Mouse (Mus musculus): ENCODE measurements around the gene Rgs6.

Gene Rgs6

DNA sequence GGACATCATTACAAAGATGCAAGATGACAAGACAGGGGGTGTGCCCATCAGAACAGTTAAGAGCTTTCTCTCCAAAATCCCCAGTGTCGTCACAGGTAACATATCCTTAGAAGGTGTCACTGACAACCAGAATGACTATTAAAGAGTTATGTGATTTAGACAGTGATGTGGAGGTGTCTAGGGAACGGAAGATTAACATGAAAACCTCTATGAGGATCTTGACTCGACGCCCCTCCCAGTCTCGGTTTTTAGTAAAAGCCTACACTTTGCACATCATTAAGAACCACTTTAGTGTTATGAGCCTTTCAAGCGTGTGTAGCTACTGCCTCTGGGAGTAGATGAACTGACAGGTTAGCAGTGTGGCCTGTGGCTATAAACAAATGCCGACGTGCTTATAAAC is 397.2 kb downstream of the Rgs6 start:
- no peak for DNase-seq

DNA sequence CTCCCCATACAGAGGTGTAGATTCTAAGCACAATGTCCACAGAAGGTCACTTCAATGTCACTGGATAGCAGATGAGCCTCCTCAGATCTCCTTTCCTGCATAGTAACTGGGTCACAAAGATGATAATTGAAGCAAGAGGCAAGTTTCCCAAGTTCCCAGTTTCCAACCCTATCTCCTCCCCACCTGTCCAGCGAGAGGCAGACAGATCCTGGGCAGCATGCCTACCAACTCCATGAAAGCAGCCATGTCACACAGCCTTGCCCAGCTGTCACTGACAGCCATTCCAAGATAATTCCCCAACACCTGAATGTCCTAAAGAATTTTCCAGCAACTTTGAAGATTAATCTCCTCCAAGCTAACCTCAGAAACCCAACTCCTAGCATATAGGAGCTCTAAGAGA is 399.6 kb downstream of the Rgs6 start:
- no peak for DNase-seq

GRCm38 (mm10) chr12:82993905-82994304 is 405.8 kb downstream of the Rgs6 start:
- peak in 1 of 2 experiments; percentile 13 for DNase-seq

DNA sequence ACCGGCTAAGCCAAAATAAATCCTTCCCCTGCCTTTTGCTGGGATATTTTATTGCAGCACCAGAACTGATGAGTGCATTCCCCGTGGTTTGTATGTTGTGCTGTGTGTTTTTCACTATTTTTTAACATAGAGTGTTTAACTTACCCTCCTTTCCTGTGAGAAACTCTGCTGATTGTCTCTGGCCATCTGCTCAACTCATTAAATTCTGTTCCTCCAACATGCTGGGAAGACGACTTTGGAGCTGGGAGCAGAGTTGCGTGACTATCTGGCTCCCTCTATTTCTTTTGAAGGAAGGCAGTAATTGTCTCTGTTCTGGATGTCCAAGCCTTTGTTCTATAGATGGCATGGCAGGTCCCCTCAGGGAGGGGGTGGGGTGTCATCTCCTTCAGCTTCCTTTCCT is 408.7 kb downstream of the Rgs6 start:
- DNase-seq = no peak

- no peak for DNase-seq
These were observed 410.7 kb downstream of the Rgs6 start for GRCm38 (mm10) chr12:82998682-82999332.

DNA sequence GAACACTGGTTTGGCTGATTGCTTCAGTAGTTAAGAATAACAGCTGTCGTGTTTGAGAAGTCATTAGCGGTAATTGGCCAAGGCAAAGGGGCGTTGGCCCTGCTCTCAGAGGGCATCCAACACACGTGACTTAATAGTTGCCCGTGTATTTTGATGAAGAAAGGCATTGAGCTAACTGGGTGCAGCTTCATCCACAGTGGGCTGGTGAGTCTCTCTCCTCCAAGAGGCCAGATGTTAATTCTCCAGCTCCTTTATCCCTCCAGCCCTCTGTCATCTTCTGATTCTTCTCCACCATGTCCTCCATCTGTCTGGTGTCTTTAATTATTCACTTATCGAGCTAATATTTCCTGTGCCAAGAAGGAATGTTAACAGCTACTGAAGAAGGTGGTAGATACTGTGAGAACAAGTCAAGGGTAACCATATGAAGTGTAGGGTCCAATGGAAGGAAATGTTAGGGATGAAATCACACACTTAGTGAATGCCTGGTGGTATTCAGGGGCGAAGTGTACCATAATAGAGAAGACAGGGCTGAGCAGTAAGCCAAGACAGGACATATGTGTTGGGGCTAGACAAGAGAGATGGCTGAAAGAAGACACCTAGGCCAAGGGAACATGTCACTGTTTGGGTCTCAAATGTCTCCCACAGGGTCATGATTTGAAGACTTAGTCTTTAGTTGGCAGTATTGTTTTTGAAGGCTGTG is 411.4 kb downstream of the Rgs6 start:
- no peak for DNase-seq

- DNase-seq = no peak
These were observed 412.0 kb downstream of the Rgs6 start for GRCm38 (mm10) chr12:83000033-83000570.

DNA sequence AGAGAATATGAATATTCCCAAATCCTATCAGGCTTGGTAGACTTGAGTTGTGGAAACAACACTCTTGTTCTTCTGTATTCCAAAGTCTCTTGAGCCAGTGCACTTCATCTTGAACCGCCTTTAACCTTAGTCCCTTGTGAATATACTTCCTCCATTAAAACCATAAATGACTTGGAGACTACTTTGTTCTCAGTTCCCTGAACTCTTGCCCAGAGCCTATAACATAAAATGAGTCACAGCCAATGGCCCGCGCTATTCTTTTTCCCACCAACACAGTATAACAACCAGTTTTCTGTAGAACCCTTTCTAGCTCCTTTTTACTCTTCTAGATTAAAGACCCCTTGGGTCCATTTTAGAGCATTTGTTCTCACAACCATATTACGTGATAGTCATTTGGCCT is 412.9 kb downstream of the Rgs6 start:
- DNase-seq = no peak

GRCm38 (mm10) chr12:83004014-83004682 is 416.1 kb downstream of the Rgs6 start:
- DNase-seq = no peak

DNA sequence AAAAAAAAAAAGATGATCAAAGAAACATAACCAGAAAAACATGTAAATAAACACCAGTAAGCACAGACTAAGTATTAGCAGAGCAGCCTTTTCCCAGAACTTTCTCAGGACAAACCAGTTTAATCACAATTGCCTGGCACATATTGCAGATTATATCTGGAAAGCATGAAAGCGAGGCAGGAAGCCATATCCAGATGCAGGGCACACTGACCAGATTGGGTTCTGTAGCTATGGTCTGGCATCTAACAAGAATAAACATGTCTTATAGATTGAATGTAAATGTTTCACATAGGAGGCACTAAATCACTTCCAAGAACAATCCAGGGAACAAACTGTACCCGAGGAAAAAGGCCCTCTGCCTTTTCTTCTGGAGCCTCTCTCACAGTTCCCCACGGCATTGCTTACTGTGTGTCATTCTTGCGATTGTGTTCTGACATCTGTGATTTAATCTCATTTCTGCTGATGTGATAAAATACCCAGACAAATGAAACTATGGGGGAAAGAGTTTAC is 423.0 kb downstream of the Rgs6 start:
- no peak for DNase-seq

DNA sequence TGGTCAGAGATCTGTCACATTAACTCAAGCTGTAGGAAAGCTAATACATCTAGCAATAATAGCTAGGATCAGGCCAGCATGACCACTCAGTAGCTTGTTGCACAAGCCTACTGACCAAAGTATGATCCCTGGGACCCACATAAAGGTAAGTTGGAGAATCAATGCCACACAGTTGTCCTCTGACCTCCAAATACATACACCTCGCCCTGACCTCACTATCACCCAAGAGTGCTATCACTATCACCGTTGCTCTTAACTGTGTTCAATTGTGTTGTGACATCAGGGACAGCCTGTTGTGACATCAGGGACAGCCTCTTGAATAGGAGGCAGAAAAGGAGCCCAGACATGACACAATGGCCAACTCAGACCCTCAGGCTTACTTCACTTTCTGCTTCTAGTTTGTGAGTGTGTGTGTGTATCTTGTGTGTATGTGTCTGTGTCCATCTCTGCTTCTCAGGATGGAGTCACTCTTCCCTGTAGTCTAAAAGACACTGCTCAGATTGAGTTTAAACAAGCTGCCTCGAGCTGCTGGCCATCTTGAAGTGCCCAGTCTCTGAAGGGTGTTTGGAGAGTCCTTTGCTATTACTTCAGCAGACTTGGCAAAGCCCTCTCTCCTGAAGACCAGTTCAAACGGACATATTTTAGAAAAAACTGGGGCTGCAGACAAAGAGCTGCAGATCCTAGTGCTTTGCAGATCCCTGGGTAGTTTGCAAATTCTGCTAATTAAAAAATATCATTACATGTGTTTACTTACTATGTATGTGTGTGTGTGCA is 426.0 kb downstream of the Rgs6 start:
- DNase-seq = no peak

- DNase-seq = no peak
These were observed 426.8 kb downstream of the Rgs6 start for GRCm38 (mm10) chr12:83014848-83015247.

- no peak for DNase-seq
These were observed 427.3 kb downstream of the Rgs6 start for GRCm38 (mm10) chr12:83015366-83015765.

DNA sequence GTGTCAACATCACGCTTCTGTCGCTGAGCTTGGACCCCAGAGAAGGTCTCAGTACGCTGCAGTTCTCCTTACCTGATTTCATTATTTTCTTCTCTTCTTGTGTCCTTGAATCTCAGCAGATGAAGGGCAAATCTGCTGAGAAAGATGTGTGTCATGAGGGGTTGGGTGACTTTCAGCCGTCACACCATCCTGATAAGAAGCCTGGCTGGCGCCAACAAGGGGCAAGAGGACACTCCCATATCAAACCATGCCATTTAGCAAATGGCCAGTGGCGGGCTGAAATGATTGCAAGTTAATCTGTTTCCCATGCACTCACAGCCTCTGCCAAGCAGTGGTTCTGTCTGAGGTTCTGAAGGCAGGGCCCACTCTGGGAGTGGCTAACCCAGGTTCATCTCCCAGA is 428.4 kb downstream of the Rgs6 start:
- DNase-seq = no peak

GRCm38 (mm10) chr12:83018005-83018404 is 429.9 kb downstream of the Rgs6 start:
- DNase-seq = peak; percentile 49 to 81

DNA sequence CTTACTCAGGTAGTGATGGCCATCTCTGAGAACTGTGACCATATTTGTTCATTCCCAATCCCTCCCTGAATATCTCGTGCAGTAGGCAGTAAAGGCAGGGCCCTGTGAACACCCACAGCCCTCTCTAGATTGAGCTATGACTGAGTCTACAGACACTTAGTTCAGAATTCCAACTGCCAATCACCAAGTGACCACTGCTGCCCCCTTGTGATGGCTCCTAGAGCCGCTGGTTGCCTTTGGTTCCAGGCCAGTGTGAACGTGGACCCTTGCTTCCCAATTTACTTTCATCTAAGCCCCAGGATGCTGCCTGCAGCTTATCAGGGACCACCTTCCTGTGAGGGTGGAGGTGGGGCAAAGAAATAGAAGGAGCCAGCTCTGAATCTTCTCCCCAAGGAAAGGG is 438.9 kb downstream of the Rgs6 start:
- no peak for DNase-seq

DNA sequence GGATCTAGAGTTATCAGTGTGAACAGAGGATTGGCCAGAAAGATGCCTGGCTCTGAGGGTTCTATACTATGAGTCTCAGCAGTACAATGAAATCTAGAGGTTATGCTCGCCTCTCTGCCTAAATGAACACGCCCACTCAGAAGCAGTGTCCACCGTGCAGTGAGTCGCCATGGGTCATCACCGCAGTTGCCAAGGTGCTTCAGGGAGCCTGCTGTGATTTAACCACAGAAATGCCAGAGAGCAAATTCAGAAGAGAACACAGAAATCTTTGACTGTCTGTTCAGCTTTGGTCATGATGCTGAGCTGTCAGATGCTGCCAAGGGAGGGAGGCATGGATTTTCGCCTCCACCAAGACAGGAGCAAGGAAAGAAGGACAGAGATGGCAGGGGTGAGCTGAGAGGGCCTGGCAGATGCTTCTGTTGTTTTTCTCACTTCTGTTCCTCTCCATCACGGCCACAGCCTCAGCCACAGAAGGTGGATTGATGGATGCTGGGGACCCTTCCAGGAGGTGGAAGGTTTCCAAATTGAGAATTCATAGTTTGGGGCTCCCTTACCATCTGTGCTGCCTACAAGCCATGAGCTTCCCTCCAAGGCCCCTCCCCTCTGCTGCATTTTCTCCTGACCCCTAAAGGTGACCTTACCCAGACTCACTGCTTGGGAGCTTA is 445.2 kb downstream of the Rgs6 start:
- DNase-seq = no peak

DNA sequence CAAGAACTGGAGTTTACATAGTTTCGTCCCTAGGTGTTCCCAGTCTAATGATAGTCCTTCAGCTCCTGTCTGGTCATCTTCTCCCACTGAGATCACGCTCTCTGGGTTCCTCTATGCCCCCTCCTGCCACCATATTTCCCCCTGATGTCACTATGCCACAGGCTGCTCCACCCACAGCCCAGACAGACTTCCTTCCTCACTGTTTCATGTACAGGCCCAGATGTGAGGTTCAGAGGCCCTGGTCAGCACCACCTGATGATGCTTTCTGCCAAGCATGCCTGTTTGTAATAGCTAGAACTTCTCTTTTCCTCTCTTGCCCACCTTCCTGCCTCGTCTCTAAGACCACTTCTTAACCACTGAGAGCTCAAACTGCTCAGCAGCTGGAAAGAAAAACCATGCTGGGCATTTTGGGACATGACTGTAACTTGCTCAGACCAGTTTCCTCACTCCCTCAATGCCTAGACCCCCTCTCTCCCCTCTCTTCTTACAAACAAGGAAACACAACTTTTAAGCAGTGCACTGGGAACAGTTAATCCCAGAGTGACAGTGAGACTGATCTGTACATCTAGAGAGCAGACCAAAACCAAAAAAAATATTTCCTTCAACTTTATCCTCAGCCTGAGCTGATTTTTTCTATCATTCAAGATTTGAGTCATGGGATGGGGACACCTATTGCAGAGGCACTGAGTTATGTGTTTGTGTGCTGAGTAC is 446.9 kb downstream of the Rgs6 start:
- DNase-seq = no peak

- DNase-seq = no peak
These were observed 449.9 kb downstream of the Rgs6 start for GRCm38 (mm10) chr12:83037798-83038560.

DNA sequence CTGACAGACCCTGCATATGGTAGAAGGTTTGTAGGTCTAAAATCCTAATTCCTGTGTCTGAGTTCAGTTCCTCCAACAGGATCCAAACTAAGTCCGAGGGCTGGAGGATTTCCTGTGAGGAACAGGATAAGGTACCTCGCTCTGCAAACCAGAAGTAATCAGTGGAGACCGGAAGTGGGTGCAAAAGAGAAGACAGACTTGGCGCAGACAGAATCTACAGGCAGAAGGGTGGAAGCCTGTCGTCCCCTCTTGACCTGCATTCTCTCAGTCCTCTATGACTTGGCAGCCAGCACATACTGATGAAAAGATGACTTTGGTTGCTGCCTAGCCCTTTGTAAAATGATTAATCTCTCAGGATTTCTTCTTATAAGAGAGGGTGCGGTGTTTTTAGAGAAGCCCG is 450.7 kb downstream of the Rgs6 start:
- peak in 1 of 2 experiments; percentile 22 for DNase-seq

- DNase-seq = no peak
These were observed 451.8 kb downstream of the Rgs6 start for GRCm38 (mm10) chr12:83039859-83040258.
